Mouse (Mus musculus): ENCODE measurements around the gene Usp4. TPM values are rescaled to one million over a fixed set of nuclear protein-coding genes. Genes with fewer than 3 reads are reported as not detected.
A peak's percentile ranks its signal among the peaks of the same experiment; 100 is the strongest.
"Not testable (repeated sequence)": the region's sequence is repeated elsewhere in the genome, so short reads cannot be mapped to it uniquely, and the experiment has no call there.

Gene Usp4
- polyA plus RNA-seq, 1 experiment from 2014 or later, result 136 TPM

DNA sequence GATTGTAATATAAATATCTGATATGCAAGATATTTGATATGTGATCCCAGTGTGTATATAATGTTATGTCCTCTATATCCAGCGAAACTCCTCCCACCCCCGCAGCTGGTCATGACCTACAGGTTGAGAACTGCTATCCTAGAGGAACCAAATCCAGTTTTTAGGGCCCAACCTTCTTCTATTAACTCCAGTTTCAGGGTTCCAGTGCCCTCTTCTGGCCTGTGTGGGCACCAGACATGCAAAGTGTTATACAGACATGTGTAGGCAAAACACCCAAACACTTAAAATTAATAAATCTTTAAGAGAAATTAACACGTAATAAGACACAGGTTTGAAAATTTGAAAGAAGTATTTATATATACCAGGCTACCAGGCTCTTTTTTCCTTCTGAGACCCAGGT, 30.1 kb upstream of the Usp4 start:
- Histone ChIP-seq H3K4me2 (ENCODE audit: low read length) (no peak overlapping the region), H3K4me3 (ENCODE audit: low read depth, low read length) (no peak overlapping the region), H3K9ac (ENCODE audit: low read length) (no peak overlapping the region), H3K9me3 (replicated peaks; ENCODE audit: control insufficient read depth, low read length) (no peaks in the 10 kb centered on the region), H3K36me3 (ENCODE audit: control insufficient read depth, insufficient read depth, low read length) (peaks cover 13% of the 10 kb centered on the region; the same call in 1 of the 2 replicates), H3K27me3 (replicated peaks; ENCODE audit: control insufficient read depth, insufficient read depth, low read length) (no peaks in the 10 kb centered on the region), H3K4me1 (ENCODE audit: control insufficient read depth, insufficient read depth, low read length) (no peaks in the 10 kb centered on the region), H3K27ac (ENCODE audit: low read depth, low read length) (no peak overlapping the region)
- DNase-seq (ENCODE audit: low spot score) (no peak), ATAC-seq (no peak)
- WGBS, result 95% methylated on average over 3 of the region's 3 CpGs

DNA sequence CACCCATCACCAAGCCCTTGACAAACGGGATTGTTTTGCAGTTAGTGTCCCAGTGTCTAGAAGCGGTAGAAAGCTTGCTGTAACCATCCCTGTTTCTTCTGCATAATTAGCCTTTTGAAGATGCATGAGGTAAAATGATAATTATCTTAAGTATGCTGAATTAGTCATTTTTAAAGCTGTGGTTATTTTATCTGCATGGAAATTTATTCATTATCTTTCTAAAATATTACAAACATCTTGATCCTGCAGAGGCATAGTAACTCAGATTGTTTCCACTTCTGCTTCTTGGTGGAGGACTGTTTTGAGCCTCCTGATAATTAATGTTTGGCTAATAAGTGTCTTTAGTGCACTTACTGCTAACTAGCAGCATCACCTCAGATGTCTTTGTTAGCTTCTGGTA, 29.2 kb upstream of the Usp4 start:
- no peak overlapping the region for H3K4me2 ChIP-seq (ENCODE audit: low read length)
- no peaks in the 10 kb centered on the region for H3K9me3 ChIP-seq (replicated peaks; ENCODE audit: control insufficient read depth, low read length)
- H3K4me1 ChIP-seq (ENCODE audit: control insufficient read depth, insufficient read depth, low read length), result no peaks in the 10 kb centered on the region
- no peaks in the 10 kb centered on the region for H3K27me3 ChIP-seq (replicated peaks; ENCODE audit: control insufficient read depth, insufficient read depth, low read length)
- peaks cover 13% of the 10 kb centered on the region; the same call in 1 of the 2 replicates for H3K36me3 ChIP-seq (ENCODE audit: control insufficient read depth, insufficient read depth, low read length)
- H3K4me3 ChIP-seq (ENCODE audit: low read depth, low read length), result no peak overlapping the region
- WGBS, result 77% methylated on average over 2 of the region's 2 CpGs
- ATAC-seq (no peak), DNase-seq (ENCODE audit: low spot score) (no peak)
- H3K27ac ChIP-seq (ENCODE audit: low read depth, low read length), result no peak overlapping the region
- H3K9ac ChIP-seq (ENCODE audit: low read length), result no peak overlapping the region

DNA sequence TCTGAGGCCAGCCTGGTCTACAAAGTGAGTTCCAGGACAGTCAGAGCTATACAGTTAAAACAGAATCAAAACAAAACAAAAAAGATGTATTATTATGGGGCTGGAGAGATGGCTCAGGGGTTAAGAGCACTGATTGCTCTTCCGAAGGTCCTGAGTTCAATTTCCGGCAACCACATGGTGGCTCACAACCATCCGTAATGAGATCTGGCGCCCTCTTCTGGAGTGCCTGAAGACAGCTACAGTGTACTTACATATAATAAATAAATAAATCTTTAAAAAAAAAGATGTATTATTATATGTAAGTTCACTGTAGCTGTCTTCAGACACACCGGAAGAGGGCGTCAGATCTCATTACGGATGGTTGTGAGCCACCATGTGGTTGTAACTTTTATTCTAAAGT, 25.6 kb upstream of the Usp4 start:
- H3K36me3 ChIP-seq (ENCODE audit: control insufficient read depth, insufficient read depth, low read length), result 0 out of 2 replicates have a peak, but pooled peaks cover 13% of the 10 kb centered on the region
- not testable (repeated sequence) for H3K9ac ChIP-seq (ENCODE audit: low read length); H3K4me2 ChIP-seq (ENCODE audit: low read length); DNase-seq (ENCODE audit: low spot score); H3K27ac ChIP-seq (ENCODE audit: low read depth, low read length); H3K9me3 ChIP-seq (replicated peaks; ENCODE audit: control insufficient read depth, low read length); H3K4me1 ChIP-seq (ENCODE audit: control insufficient read depth, insufficient read depth, low read length); H3K4me3 ChIP-seq (ENCODE audit: low read depth, low read length); H3K27me3 ChIP-seq (replicated peaks; ENCODE audit: control insufficient read depth, insufficient read depth, low read length); ATAC-seq
- 95% methylated on average over 7 of the region's 7 CpGs for WGBS

DNA sequence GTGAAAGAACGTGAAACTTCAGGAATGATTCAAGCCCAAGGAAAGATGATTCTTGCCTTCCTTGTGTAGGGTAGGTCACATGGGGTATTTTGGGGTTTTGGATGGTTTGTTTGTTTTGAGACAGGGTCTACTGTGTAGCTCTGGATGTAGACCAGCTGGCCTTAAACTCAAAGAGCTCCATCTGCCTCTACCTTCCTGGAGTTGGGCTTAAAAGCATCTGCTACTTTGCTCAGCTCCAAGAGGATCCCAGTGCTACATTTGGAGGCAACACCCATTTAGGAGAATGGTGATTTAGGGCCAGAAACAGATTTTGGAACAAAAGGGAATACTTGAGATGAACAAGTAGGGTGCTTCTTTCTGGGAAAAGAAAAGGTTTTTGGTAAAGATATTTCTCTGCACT, 22.9 kb upstream of the Usp4 start:
- no peak overlapping the region for H3K27ac ChIP-seq (ENCODE audit: low read depth, low read length)
- no peak overlapping the region for H3K4me2 ChIP-seq (ENCODE audit: low read length)
- H3K27me3 ChIP-seq (replicated peaks; ENCODE audit: control insufficient read depth, insufficient read depth, low read length), result no peaks in the 10 kb centered on the region
- H3K4me1 ChIP-seq (ENCODE audit: control insufficient read depth, insufficient read depth, low read length), result no peaks in the 10 kb centered on the region
- WGBS, result 93% methylated on average over 1 of the region's 1 CpGs
- no peak overlapping the region for H3K9ac ChIP-seq (ENCODE audit: low read length)
- H3K9me3 ChIP-seq (replicated peaks; ENCODE audit: control insufficient read depth, low read length), result no peaks in the 10 kb centered on the region
- no peak for ATAC-seq
- no peak overlapping the region for H3K4me3 ChIP-seq (ENCODE audit: low read depth, low read length)
- no peak for DNase-seq (ENCODE audit: low spot score)
- peaks cover 28% of the 10 kb centered on the region for H3K36me3 ChIP-seq (ENCODE audit: control insufficient read depth, insufficient read depth, low read length)

- WGBS, result 98% methylated on average over 2 of the region's 2 CpGs
- no peaks in the 10 kb centered on the region for H3K9me3 ChIP-seq (replicated peaks; ENCODE audit: control insufficient read depth, low read length)
- DNase-seq (ENCODE audit: low spot score) (no peak), ATAC-seq (no peak)
- peaks cover 31% of the 10 kb centered on the region for H3K36me3 ChIP-seq (ENCODE audit: control insufficient read depth, insufficient read depth, low read length)
- no peaks in the 10 kb centered on the region for H3K27me3 ChIP-seq (replicated peaks; ENCODE audit: control insufficient read depth, insufficient read depth, low read length)
- no peak overlapping the region for H3K4me2 ChIP-seq (ENCODE audit: low read length)
- H3K4me1 ChIP-seq (ENCODE audit: control insufficient read depth, insufficient read depth, low read length), result no peaks in the 10 kb centered on the region
- H3K4me3 ChIP-seq (ENCODE audit: low read depth, low read length), result no peak overlapping the region
- H3K27ac ChIP-seq (ENCODE audit: low read depth, low read length), result no peak overlapping the region
- no peak overlapping the region for H3K9ac ChIP-seq (ENCODE audit: low read length)
Measured at GRCm38 (mm10) chr9:108325811-108326210, 21.8 kb upstream of the Usp4 start.

DNA sequence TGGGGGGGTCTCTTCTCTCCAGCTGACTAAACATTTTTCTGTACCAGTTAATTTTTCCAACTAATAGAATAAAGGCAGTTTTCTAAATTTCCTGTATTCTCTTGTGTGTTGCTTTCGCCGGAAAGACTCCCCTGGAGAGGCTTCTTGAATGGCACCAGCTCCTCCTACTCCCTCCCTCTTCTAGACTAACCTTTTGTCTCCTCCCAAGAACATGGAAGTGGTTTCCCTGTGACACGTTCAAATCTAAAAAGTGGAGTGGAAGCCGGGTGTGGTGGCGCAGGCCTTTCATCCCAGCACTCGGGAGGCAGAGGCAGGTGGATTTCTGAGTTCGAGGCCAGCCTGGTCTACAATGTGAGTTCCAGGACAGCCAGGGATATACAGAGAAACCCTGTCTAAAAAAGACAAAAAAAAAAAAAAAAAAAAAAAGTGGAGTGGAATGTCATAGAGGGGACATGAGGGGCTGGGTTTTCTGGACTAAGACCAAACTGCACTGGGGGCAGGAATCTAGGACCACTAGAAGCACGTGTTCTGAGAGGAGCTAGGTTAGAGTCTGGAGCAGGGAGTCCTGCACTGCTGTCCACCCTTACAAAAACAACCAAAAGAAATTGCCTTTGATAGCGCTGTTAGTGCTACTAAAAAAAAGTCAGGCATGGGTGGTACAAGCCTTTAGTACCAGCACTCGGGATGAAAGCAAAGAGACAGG, 9.7 kb upstream of the Usp4 start:
- Histone ChIP-seq H3K4me3 (ENCODE audit: low read depth, low read length) (no peak overlapping the region), H3K4me2 (ENCODE audit: low read length) (no peak overlapping the region), H3K27me3 (replicated peaks; ENCODE audit: control insufficient read depth, insufficient read depth, low read length) (no peaks in the 10 kb centered on the region), H3K9me3 (replicated peaks; ENCODE audit: control insufficient read depth, low read length) (no peaks in the 10 kb centered on the region), H3K4me1 (ENCODE audit: control insufficient read depth, insufficient read depth, low read length) (peaks cover 6% of the 10 kb centered on the region; the same call in 1 of the 2 replicates), H3K9ac (ENCODE audit: low read length) (0 out of 2 replicates have a peak overlapping the region, but pooled peaks have one; percentile 91), H3K27ac (ENCODE audit: low read depth, low read length) (peak overlapping the region; percentile 84; the same call in 1 of the 2 replicates), H3K36me3 (ENCODE audit: control insufficient read depth, insufficient read depth, low read length) (peaks cover 32% of the 10 kb centered on the region)
- ATAC-seq (no peak), DNase-seq (ENCODE audit: low spot score) (no peak)
- 63% methylated on average over 10 of the region's 10 CpGs for WGBS

DNA sequence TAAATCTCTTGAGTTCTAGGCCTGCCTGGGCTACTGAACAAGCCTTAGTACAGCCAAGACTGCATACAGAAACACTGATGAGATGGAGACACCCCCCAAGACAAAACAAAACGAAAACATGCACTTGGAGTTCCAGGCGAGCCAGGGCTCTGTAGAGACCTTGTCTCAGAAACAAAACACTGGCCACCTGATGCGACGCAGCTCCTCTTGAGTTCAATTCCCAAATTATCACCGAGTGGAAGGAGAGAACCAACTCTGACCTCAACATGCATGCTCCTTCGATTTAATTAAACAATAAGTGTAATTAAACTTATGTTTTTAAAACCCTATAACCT, 9.1 kb upstream of the Usp4 start:
- no peak for DNase-seq (ENCODE audit: low spot score)
- peaks cover 6% of the 10 kb centered on the region; the same call in 1 of the 2 replicates for H3K4me1 ChIP-seq (ENCODE audit: control insufficient read depth, insufficient read depth, low read length)
- H3K36me3 ChIP-seq (ENCODE audit: control insufficient read depth, insufficient read depth, low read length), result peaks cover 28% of the 10 kb centered on the region
- H3K27me3 ChIP-seq (replicated peaks; ENCODE audit: control insufficient read depth, insufficient read depth, low read length), result no peaks in the 10 kb centered on the region
- peak overlapping the region; percentile 91 for H3K9ac ChIP-seq (ENCODE audit: low read length)
- peak overlapping the region; percentile 84 for H3K27ac ChIP-seq (ENCODE audit: low read depth, low read length)
- WGBS, result 29% methylated on average over 6 of the region's 6 CpGs
- H3K9me3 ChIP-seq (replicated peaks; ENCODE audit: control insufficient read depth, low read length), result no peaks in the 10 kb centered on the region
- peak overlapping the region; percentile 78 for H3K4me2 ChIP-seq (ENCODE audit: low read length)
- ATAC-seq, result peak; percentile 21
- peak overlapping the region; percentile 65 for H3K4me3 ChIP-seq (ENCODE audit: low read depth, low read length)

DNA sequence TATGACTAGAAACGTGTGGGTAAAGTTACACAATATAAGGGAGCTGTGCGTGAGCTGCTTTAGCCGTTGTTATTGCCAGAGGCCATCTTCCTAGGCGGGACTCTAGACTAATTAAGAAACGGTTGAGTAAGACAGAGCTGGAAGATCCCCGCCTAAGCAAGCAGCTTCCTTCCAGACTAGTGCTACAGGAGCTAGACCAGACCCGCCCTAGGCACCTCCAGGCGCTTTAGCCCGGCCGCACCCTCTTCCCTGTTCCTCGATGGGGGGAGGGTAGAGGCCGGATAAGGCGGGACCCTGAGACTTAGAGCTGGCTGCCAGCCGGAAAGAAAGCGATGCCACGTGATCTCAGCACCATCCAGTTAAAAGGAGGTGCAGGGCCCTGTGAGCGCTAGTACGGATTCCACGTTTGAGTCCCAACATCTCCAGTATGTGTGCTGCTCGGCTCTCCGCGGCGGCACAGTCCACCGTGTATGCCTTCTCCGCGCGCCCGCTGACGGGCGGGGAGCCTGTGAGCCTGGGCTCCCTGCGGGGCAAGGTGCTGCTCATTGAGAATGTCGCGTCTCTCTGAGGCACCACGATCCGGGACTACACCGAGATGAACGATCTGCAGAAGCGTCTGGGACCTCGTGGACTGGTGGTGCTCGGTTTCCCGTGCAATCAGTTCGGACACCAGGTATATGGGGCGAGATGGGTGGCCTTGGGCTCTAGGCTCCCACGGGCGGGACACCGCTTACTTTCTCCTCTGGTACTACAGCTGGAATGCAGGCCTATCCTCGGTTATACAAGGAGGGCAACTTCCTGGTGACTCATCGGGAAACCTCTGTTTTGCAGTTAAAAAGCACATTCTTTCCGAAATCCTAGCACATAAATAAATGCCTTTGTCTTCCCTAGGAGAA, 8.5 kb upstream of the Usp4 start, which contains the start of gene Gpx1:
Gpx1 (plus strand) TSS at position 18 of the 896 bp plus-strand sequence.
- H3K27ac ChIP-seq (ENCODE audit: low read depth, low read length), result peak within 1 kb of the TSS; percentile 84
- peak within 1 kb of the TSS; percentile 78 for H3K4me2 ChIP-seq (ENCODE audit: low read length)
- H3K4me1 ChIP-seq (ENCODE audit: control insufficient read depth, insufficient read depth, low read length), result peaks cover 6% of the 10 kb centered on the region; the same call in 1 of the 2 replicates
- H3K27me3 ChIP-seq (replicated peaks; ENCODE audit: control insufficient read depth, insufficient read depth, low read length), result no peaks in the 10 kb centered on the region
- H3K9me3 ChIP-seq (replicated peaks; ENCODE audit: control insufficient read depth, low read length), result no peaks in the 10 kb centered on the region
- WGBS, result under 1% methylated on average over 49 of the region's 49 CpGs
- DNase-seq (ENCODE audit: low spot score) (peak; percentile 97), ATAC-seq (peak; percentile 98)
- H3K36me3 ChIP-seq (ENCODE audit: control insufficient read depth, insufficient read depth, low read length), result peaks cover 22% of the 10 kb centered on the region
- peak within 1 kb of the TSS; percentile 65 for H3K4me3 ChIP-seq (ENCODE audit: low read depth, low read length)
- H3K9ac ChIP-seq (ENCODE audit: low read length), result peak within 1 kb of the TSS; percentile 91

Data from forebrain, embryonic 14.5 days (tissue).